Mouse (Mus musculus) inflammation-experienced regulatory T-cells, adult 6 months (primary cell): ENCODE data around the gene Ubash3b. TPM values are rescaled to one million over a fixed set of nuclear protein-coding genes. Genes with fewer than 3 reads are reported as not detected.

Source experiments
- ATAC-seq: one replicate; pipeline ENCODE4 v1.8.0; 2017
- polyA plus RNA-seq, 3 experiments: library from polyadenylated mRNA; unstranded; fragments of 100-300 nt; shearing (Covaris generic); gene quantifications; one replicate each; pipeline ENCODE4 v1.2.1; 2017

Ubash3b gene
- polyA plus RNA-seq, 3 experiments from 2014 or later: 18.8 to 20.6 (median 20.2) TPM

- ATAC-seq: peak; percentile 29
These were observed 26.6 kb downstream of the Ubash3b start for GRCm38 (mm10) chr9:41134907-41135306.

- peak; percentile 40 for ATAC-seq
These were observed 30.9 kb downstream of the Ubash3b start for GRCm38 (mm10) chr9:41130563-41130962.

- no peak for ATAC-seq
These were observed 31.6 kb downstream of the Ubash3b start for GRCm38 (mm10) chr9:41129802-41130480.

DNA sequence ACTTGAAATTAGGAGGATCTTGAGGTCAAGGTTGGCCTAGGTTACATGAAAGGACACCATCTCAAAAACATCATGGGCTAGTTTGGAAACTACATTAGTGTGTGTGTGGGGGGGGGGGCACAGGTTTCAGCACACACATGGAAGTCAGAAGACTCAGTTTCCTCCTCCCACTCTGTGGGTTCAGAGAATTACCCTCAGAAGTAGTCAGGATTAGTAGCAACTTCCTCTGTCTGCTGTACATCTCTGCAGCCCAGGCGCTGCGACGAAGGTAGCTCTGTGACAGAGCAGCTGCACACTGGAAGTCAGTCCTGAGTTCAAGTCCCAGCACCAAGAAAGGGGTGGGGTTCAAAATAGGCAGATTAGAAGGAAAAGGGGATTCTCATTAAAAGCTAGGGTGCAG, 32.2 kb downstream of the Ubash3b start:
- ATAC-seq: peak; percentile 84

GRCm38 (mm10) chr9:41126723-41127122, 34.8 kb downstream of the Ubash3b start:
- ATAC-seq: no peak

DNA sequence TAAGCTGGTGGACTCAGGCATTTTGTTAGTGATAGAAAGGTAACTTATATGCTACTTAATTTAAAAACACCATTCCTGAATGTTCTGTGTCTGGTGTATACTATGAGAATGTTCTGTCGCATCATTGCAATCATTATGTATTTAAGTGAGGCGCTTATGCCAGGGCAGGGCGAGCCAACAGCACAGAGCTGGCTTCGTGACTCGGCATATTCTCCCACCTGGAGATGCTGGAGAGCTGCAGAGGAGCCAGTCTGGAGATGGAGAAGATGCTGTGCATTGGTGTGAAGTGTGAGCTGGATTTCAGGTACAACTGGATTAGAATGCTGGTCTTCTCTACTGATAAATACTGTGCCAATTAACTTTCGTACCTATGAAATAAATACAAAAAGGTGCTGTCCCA, 37.2 kb downstream of the Ubash3b start:
- no peak for ATAC-seq

GRCm38 (mm10) chr9:41122390-41123110, 38.9 kb downstream of the Ubash3b start:
- no peak for ATAC-seq

GRCm38 (mm10) chr9:41121701-41122354, 39.7 kb downstream of the Ubash3b start:
- ATAC-seq: no peak

DNA sequence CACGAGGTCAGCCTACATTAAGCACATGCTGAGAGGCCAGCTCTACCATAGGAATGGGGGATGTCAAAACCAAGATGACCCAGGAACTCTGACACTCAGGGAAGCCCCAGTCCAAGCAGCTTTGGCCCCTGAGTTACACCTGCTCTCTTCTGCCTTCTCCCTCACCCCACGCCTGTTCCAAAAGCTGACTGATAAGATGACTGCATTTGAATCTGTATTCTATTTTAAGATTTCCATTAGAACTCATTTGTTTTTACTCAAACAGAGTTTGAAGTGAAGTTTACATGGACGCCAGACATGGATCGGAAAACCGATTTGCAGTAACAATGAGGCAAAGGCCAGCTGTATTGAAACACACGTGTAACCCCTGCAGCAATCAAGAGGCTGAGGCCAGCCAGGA, 41.5 kb downstream of the Ubash3b start:
- ATAC-seq: no peak

DNA sequence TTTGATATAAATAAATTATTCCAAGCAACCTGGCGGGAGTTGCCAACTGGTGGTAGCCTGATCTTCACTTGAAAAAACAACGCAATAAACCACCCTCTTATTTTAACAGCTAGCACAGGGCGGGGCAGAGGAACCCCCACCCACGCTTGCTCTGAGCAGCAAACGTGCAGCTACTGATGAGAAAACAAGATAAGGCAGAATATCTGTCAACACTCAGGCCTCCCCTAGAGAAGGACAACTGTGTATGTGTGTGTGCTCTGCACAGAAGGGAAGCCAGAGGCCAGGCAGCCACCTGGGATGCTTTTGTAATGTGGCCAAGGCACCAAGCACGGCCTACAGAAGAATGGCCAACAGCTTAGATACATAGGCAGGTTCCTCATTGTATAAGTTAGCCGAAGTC, 43.4 kb downstream of the Ubash3b start:
- ATAC-seq: peak; percentile 79

- ATAC-seq: peak; percentile 73
These were observed 45.4 kb downstream of the Ubash3b start for GRCm38 (mm10) chr9:41116126-41116525.

GRCm38 (mm10) chr9:41114367-41114766, 47.1 kb downstream of the Ubash3b start:
- ATAC-seq: no peak

GRCm38 (mm10) chr9:41109749-41110148, 51.7 kb downstream of the Ubash3b start:
- no peak for ATAC-seq

DNA sequence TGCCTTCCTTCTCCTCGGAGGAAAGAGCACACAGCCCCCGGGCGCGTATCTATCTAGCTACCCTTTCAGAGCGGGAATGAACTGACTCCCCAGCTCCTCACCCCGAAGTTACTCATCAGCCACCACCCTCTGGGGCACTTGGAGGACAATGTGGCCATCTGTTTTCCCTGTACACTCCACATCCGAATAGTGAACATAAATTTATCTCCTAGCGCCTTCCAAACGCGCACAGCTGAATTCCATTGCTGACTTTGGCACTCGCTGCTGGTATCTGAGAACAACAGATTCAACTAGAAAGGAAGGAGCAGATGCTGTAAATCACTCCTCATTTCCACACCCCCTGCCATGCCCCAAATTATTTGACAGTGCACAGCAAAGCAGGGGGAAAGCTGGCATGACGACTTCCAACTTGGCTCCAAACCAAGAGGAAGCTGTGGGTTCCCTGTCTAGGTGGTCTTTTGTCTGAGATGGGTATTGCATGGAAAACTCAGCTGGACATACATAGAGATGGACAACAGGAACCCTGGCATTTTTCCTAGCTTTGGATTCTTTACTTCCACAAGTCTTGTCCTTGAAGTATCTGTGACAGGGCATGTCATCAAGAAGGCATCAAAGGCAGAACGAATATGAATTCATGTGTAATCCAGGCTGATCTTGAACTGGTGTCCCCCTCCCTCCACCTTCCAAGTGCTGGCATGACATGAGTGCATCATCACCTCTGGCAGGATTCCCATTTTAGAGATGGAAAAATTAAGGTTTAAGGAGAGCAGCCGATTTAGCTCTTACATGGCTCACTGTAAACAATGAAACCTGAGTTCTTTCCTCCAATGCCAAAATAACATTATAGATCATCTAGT, 52.9 kb downstream of the Ubash3b start:
- ATAC-seq: no peak

- ATAC-seq: peak; percentile 35
These were observed 56.3 kb downstream of the Ubash3b start for GRCm38 (mm10) chr9:41105201-41105643.

- peak; percentile 53 for ATAC-seq
These were observed 57.8 kb downstream of the Ubash3b start for GRCm38 (mm10) chr9:41103722-41104121.

GRCm38 (mm10) chr9:41102613-41103012, 58.9 kb downstream of the Ubash3b start:
- ATAC-seq: no peak

DNA sequence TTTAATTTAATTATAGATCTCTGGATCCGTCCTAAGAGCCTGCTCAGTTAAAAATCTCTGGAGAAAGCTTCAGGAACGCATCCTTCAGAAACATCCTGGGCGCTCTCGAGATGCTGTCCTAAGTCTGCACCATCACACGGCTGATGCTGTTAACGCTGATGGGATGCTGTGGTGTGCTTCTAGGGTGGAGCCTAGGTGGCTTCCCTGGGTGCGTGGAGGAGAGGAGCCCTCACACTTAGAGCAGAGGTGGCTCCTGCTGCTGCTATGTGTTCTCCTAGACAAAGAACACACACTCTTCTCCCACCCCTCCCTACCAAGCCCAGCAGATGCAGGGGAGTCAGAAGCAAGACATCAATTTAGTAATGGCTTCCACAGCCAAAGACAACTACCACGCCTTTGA, 61.6 kb downstream of the Ubash3b start:
- ATAC-seq: no peak

GRCm38 (mm10) chr9:41099067-41099466, 62.4 kb downstream of the Ubash3b start:
- ATAC-seq: no peak

DNA sequence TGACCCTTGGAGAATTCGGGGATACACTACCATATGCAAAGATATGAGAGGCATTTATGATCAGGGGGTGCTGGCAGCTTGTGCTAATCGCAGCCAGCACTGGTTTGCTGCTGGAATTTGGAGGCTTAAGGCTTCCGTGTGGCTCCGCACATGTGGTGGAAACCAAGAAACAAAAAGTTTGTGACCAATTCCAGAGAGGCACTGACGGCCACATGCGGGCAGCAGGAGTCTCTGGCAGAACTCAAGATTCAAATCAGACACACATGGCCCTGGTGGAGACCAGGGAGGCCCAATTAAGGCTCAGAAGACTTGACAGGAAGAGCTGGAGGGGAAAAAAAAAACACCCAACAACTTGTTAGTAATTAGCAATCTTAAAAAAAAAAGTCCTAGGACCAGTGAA, 63.4 kb downstream of the Ubash3b start:
- no peak for ATAC-seq

DNA sequence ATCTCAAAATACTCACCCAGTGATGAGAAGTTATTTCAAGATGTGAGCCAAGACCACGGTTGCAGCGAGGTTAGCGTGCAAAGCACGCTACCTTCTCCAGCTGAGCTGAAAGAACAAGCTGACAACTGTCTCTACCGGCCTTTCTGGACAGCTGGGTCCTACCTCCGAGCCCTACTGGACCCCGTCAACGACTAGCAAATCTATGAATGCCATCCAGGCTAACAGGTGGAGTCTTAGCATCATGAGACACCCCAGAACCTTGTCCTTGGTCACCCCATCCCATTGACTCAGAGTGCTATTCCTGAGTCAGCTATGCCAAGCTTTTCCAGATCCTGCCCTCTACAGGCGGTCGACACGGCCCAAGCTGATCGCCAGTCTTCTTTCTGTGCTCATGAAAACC, 69.5 kb downstream of the Ubash3b start:
- no peak for ATAC-seq

- ATAC-seq: no peak
These were observed 70.3 kb downstream of the Ubash3b start for GRCm38 (mm10) chr9:41091187-41091586.
